Mouse (Mus musculus) heart, postnatal 0 days (tissue): ENCODE data around the gene Bid.

Experiments used
- CTCF ChIP-seq: IDR thresholded peaks from 2 replicates; pipeline ENCODE4 v1.5.1; 2016; ENCODE audit warnings: antibody characterized with exemption, control low read depth, low read depth
- EP300 ChIP-seq: IDR thresholded peaks from 2 replicates; pipeline ENCODE4 v1.6.1; 2016; ENCODE audit warnings: antibody characterized with exemption, low read depth

DNA sequence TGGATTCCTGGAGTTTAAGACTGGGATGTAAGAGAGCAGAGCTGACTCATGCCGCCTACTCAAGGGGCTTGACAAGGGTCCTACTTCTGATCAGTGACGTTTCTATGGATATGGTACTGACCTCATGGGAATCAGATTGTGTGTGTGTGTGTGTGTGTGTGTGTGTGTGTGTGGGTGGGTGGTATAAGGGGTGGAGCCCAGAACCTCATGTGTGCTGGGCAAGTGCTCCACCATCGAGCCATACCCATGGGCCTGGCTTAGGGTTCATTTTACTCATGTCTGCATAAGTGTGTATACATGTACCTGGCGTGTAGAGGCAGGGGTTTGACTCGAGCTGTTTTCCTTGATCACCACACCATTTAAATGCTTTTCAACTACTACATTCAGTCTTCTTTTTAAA, 27.3 kb upstream of the Bid start:
- TF ChIP-seq CTCF (no peak), EP300 (no peak)
